Mouse (Mus musculus) c-Kit-positive CD71-positive TER-119-negative erythroid progenitor cells, embryonic 14.5 days (primary cell): ENCODE data around the gene Nfe2.
A peak's percentile ranks its signal among the peaks of the same experiment; 100 is the strongest.

Experiments
- DNase-seq: peaks from one replicate; pipeline ENCODE4 v3.0.0-alpha.2; 2013; ENCODE audit warnings: low read depth

Nfe2 gene

GRCm38 (mm10) chr15:103257790-103258728, at the start of gene Nfe2:
Nfe2 (minus strand) TSS chr15:103258403.
- DNase-seq: peak; percentile 96

GRCm38 (mm10) chr15:103307125-103307524, 48.9 kb upstream of the Nfe2 start:
- peak; percentile 97 for DNase-seq

- no peak for DNase-seq
These were observed 47.8 kb upstream of the Nfe2 start for GRCm38 (mm10) chr15:103305792-103306645.

- DNase-seq: peak; percentile 78
These were observed 47.0 kb upstream of the Nfe2 start for GRCm38 (mm10) chr15:103305070-103305678.

- no peak for DNase-seq
These were observed 46.4 kb upstream of the Nfe2 start for GRCm38 (mm10) chr15:103304616-103304969.

- no peak for DNase-seq
These were observed 45.9 kb upstream of the Nfe2 start for GRCm38 (mm10) chr15:103303916-103304615.

GRCm38 (mm10) chr15:103302341-103303021, 44.3 kb upstream of the Nfe2 start:
- DNase-seq: no peak

GRCm38 (mm10) chr15:103301547-103302340, 43.5 kb upstream of the Nfe2 start:
- no peak for DNase-seq

GRCm38 (mm10) chr15:103301046-103301445, 42.8 kb upstream of the Nfe2 start:
- DNase-seq: no peak

- DNase-seq: no peak
These were observed 42.4 kb upstream of the Nfe2 start for GRCm38 (mm10) chr15:103300560-103300959.

- DNase-seq: no peak
These were observed 41.9 kb upstream of the Nfe2 start for GRCm38 (mm10) chr15:103300067-103300471.

- DNase-seq: no peak
These were observed 41.4 kb upstream of the Nfe2 start for GRCm38 (mm10) chr15:103299644-103300043.

- no peak for DNase-seq
These were observed 40.8 kb upstream of the Nfe2 start for GRCm38 (mm10) chr15:103298861-103299616.

GRCm38 (mm10) chr15:103298026-103298425, 39.8 kb upstream of the Nfe2 start:
- DNase-seq: no peak

GRCm38 (mm10) chr15:103297313-103297712, 39.1 kb upstream of the Nfe2 start:
- DNase-seq: no peak

GRCm38 (mm10) chr15:103295851-103296250, 37.6 kb upstream of the Nfe2 start:
- DNase-seq: no peak

GRCm38 (mm10) chr15:103294649-103295048, 36.4 kb upstream of the Nfe2 start:
- DNase-seq: no peak

GRCm38 (mm10) chr15:103293375-103293774, 35.2 kb upstream of the Nfe2 start:
- DNase-seq: no peak

GRCm38 (mm10) chr15:103292673-103293345, 34.6 kb upstream of the Nfe2 start:
- no peak for DNase-seq
